28 mouse cellular contexts compared by ENCODE assay signal in genomic region chr4:141902479-141902858, GRCm38 (mm10). TPM values are rescaled to one million over a fixed set of nuclear protein-coding genes. Genes with fewer than 3 reads are reported as not detected.
DNase-seq lines count a peak whose midpoint lies in the region; ATAC-seq and TF ChIP-seq lines count a peak whose summit lies in the region.
"Had no signal": no experiment of that assay in that cellular context is flagged by ENCODE, and none has a peak within 500 bp of the region (broad histone marks: within the 10 kb centered on the region; RNA-seq: fewer than 3 reads in every experiment).

No protein-coding gene starts in this region.

- WGBS in hindbrain, embryonic 10.5 days = 86% methylated on average over 8 of the region's 8 CpGs
- 64% methylated on average over 8 of the region's 8 CpGs for WGBS in hindbrain, embryonic 16.5 days
- WGBS in forebrain, embryonic 14.5 days = 62% methylated on average over 8 of the region's 8 CpGs
- WGBS in midbrain, embryonic 10.5 days = 85% methylated on average over 8 of the region's 8 CpGs
- 41% methylated on average over 8 of the region's 8 CpGs for WGBS in midbrain, postnatal 0 days
- 92% methylated on average over 8 of the region's 8 CpGs for WGBS in kidney, embryonic 14.5 days

- ATAC-seq in hindbrain, embryonic 16.5 days = no peak; the same call in 1 of the 2 replicates
- no peak for ATAC-seq in forebrain, embryonic 14.5 days
- no peak for ATAC-seq in midbrain, postnatal 0 days (ENCODE audit: low FRiP score)
- no peak for ATAC-seq in kidney, embryonic 14.5 days (ENCODE audit: low FRiP score, low TSS enrichment)
- ATAC-seq: activated CD4-positive, CD25-positive, alpha-beta regulatory T cell, adult 4 months had no signal

- DNase-seq in hindbrain, embryonic 10.5 days (ENCODE audit: low spot score) = no peak
- DNase-seq in forebrain, embryonic 14.5 days (ENCODE audit: low spot score) = no peak
- DNase-seq in midbrain, embryonic 10.5 days (ENCODE audit: low spot score) = no peak
- DNase-seq in midbrain, postnatal 0 days (ENCODE audit: low spot score) = no peak
- DNase-seq in right cerebral cortex, postnatal 36 days (ENCODE audit: low spot score in 2 of 2) = no peak
- DNase-seq in left cerebral cortex, postnatal 10 days (ENCODE audit: extremely low spot score in 1 of 2, low spot score in 2 of 2) = no peak
- DNase-seq: adrenal gland, postnatal 25 days; cerebellum, adult 2 months; gastrocnemius, postnatal 25 days; kidney, adult 11 months had no signal

- no peaks in the 10 kb centered on the region for H3K9me3 ChIP-seq in hindbrain, embryonic 10.5 days
- no peaks in the 10 kb centered on the region for H3K9me3 ChIP-seq in hindbrain, embryonic 16.5 days (ENCODE audit: control insufficient read depth, low read length)
- no peaks in the 10 kb centered on the region for H3K9me3 ChIP-seq in forebrain, embryonic 14.5 days (replicated peaks; ENCODE audit: control insufficient read depth, low read length)
- no peaks in the 10 kb centered on the region for H3K9me3 ChIP-seq in midbrain, embryonic 10.5 days (replicated peaks)
- H3K9me3 ChIP-seq in midbrain, postnatal 0 days (ENCODE audit: low read length) = no peaks in the 10 kb centered on the region
- no peaks in the 10 kb centered on the region for H3K9me3 ChIP-seq in kidney, embryonic 14.5 days (ENCODE audit: control insufficient read depth, low read length)
- H3K9me3 ChIP-seq: embryonic facial prominence, embryonic 12.5 days; G1E; lung, embryonic 15.5 days had no signal

- H3K4me3 ChIP-seq in hindbrain, embryonic 10.5 days = no peak overlapping the region
- H3K4me3 ChIP-seq in hindbrain, embryonic 16.5 days (ENCODE audit: low read length) = no peak overlapping the region
- H3K4me3 ChIP-seq in forebrain, embryonic 14.5 days (ENCODE audit: low read depth, low read length) = no peak overlapping the region
- H3K4me3 ChIP-seq in midbrain, embryonic 10.5 days = peak overlapping the region; percentile 34; the same call in 1 of the 2 replicates
- no peak overlapping the region for H3K4me3 ChIP-seq in midbrain, postnatal 0 days (ENCODE audit: low read depth, low read length)
- no peak overlapping the region for H3K4me3 ChIP-seq in kidney, embryonic 14.5 days (ENCODE audit: low read length)
- H3K4me3 ChIP-seq: embryonic facial prominence, embryonic 12.5 days; erythroblast, embryonic 14.5 days; lung, embryonic 15.5 days had no signal

- H3K9ac ChIP-seq in hindbrain, embryonic 16.5 days (ENCODE audit: low read depth, low read length) = no peak overlapping the region
- H3K9ac ChIP-seq in forebrain, embryonic 14.5 days (ENCODE audit: low read length) = no peak overlapping the region
- H3K9ac ChIP-seq in midbrain, postnatal 0 days (replicated peaks; ENCODE audit: low read length, poor library complexity, severe bottlenecking) = 0 out of 2 replicates have a peak overlapping the region, but pooled peaks have one; percentile 8
- no peak overlapping the region for H3K9ac ChIP-seq in kidney, embryonic 14.5 days (ENCODE audit: low read depth, low read length)
- H3K9ac ChIP-seq: embryonic facial prominence, embryonic 12.5 days; liver, embryonic 14.5 days; lung, embryonic 15.5 days had no signal

- peaks cover 75% of the 10 kb centered on the region for H3K4me1 ChIP-seq in hindbrain, embryonic 10.5 days (replicated peaks)
- peaks cover 23% of the 10 kb centered on the region for H3K4me1 ChIP-seq in hindbrain, embryonic 16.5 days (ENCODE audit: control insufficient read depth, insufficient read depth, low read depth, low read length)
- H3K4me1 ChIP-seq in forebrain, embryonic 14.5 days (ENCODE audit: control insufficient read depth, insufficient read depth, low read length) = peaks cover 48% of the 10 kb centered on the region
- H3K4me1 ChIP-seq in midbrain, embryonic 10.5 days = peaks cover 70% of the 10 kb centered on the region
- peaks cover 7% of the 10 kb centered on the region; the same call in 1 of the 2 replicates for H3K4me1 ChIP-seq in midbrain, postnatal 0 days (ENCODE audit: insufficient read depth, low read length)
- H3K4me1 ChIP-seq in kidney, embryonic 14.5 days (ENCODE audit: control insufficient read depth, insufficient read depth, low read length) = no peaks in the 10 kb centered on the region

- no peak for TF ChIP-seq CTCF in midbrain, postnatal 0 days (IDR thresholded peaks at IDR 0.05)

- no peak overlapping the region for H3K4me2 ChIP-seq in hindbrain, embryonic 16.5 days (ENCODE audit: low read length)
- H3K4me2 ChIP-seq in forebrain, embryonic 14.5 days (ENCODE audit: low read length) = no peak overlapping the region
- H3K4me2 ChIP-seq in midbrain, postnatal 0 days (ENCODE audit: low read depth, low read length, poor library complexity, severe bottlenecking) = no peak overlapping the region
- H3K4me2 ChIP-seq in kidney, embryonic 14.5 days (replicated peaks; ENCODE audit: low read depth, low read length) = no peak overlapping the region
- H3K4me2 ChIP-seq: embryonic facial prominence, embryonic 12.5 days; lung, embryonic 15.5 days had no signal

- H3K27ac ChIP-seq in hindbrain, embryonic 10.5 days = peak overlapping the region; percentile 90
- H3K27ac ChIP-seq in hindbrain, embryonic 16.5 days (ENCODE audit: low read depth, low read length) = no peak overlapping the region
- H3K27ac ChIP-seq in forebrain, embryonic 14.5 days (ENCODE audit: low read depth, low read length) = peak overlapping the region; percentile 87
- peak overlapping the region; percentile 97 for H3K27ac ChIP-seq in midbrain, embryonic 10.5 days (replicated peaks)
- 0 out of 2 replicates have a peak overlapping the region, but pooled peaks have one; percentile 18 for H3K27ac ChIP-seq in midbrain, postnatal 0 days (ENCODE audit: low read depth, low read length)
- no peak overlapping the region for H3K27ac ChIP-seq in kidney, embryonic 14.5 days (ENCODE audit: low read depth, low read length)
- H3K27ac ChIP-seq: embryonic facial prominence, embryonic 12.5 days; kidney, postnatal 0 days; liver, embryonic 14.5 days; lung, embryonic 15.5 days; macrophage; stomach, postnatal 0 days had no signal

- intact Hi-C loops in left cerebral cortex, postnatal 10 days (cut with DNase I) = no loop called here

- peaks cover 4% of the 10 kb centered on the region; the same call in 1 of the 2 replicates for H3K27me3 ChIP-seq in hindbrain, embryonic 10.5 days (ENCODE audit: insufficient read depth, poor library complexity, severe bottlenecking)
- H3K27me3 ChIP-seq in hindbrain, embryonic 16.5 days (replicated peaks; ENCODE audit: control insufficient read depth, insufficient read depth, low read length) = no peaks in the 10 kb centered on the region
- H3K27me3 ChIP-seq in forebrain, embryonic 14.5 days (replicated peaks; ENCODE audit: control insufficient read depth, insufficient read depth, low read length) = no peaks in the 10 kb centered on the region
- H3K27me3 ChIP-seq in midbrain, embryonic 10.5 days (ENCODE audit: low read depth, poor library complexity, severe bottlenecking) = no peaks in the 10 kb centered on the region; the same call in 1 of the 2 replicates
- no peaks in the 10 kb centered on the region for H3K27me3 ChIP-seq in midbrain, postnatal 0 days (ENCODE audit: insufficient read depth, low read length)
- no peaks in the 10 kb centered on the region for H3K27me3 ChIP-seq in kidney, embryonic 14.5 days (ENCODE audit: control insufficient read depth, insufficient read depth, low read length)
- H3K27me3 ChIP-seq: embryonic facial prominence, embryonic 12.5 days; lung, embryonic 15.5 days had no signal

- H3K36me3 ChIP-seq in hindbrain, embryonic 10.5 days = no peaks in the 10 kb centered on the region
- no peaks in the 10 kb centered on the region for H3K36me3 ChIP-seq in hindbrain, embryonic 16.5 days (ENCODE audit: control insufficient read depth, insufficient read depth, low read length)
- no peaks in the 10 kb centered on the region for H3K36me3 ChIP-seq in forebrain, embryonic 14.5 days (ENCODE audit: control insufficient read depth, insufficient read depth, low read length)
- H3K36me3 ChIP-seq in midbrain, embryonic 10.5 days = no peaks in the 10 kb centered on the region
- no peaks in the 10 kb centered on the region for H3K36me3 ChIP-seq in midbrain, postnatal 0 days (ENCODE audit: insufficient read depth, low read length)
- no peaks in the 10 kb centered on the region for H3K36me3 ChIP-seq in kidney, embryonic 14.5 days (ENCODE audit: control insufficient read depth, insufficient read depth, low read length)
- H3K36me3 ChIP-seq: embryonic facial prominence, embryonic 12.5 days; G1E; lung, embryonic 15.5 days had no signal

RNA-seq across cellular contexts. Expression of gene Efhd2, which starts 27.7 kb away (rescaled TPM):
- 51.4 and 61.3 TPM in 2 replicates for polyA plus RNA-seq in hindbrain, embryonic 10.5 days (2016; fragmentation: Nextera tagmentation; extraction: Ambion mirVana)
- polyA plus RNA-seq in hindbrain, embryonic 16.5 days (2015; fragmentation: Nextera tagmentation; extraction: Ambion mirVana) = 77.6 and 78.6 TPM in 2 replicates
- polyA plus RNA-seq in forebrain, embryonic 14.5 days (2014; fragmentation: Nextera tagmentation; extraction: Ambion mirVana) = 44.0 and 49.3 TPM in 2 replicates
- polyA plus RNA-seq in midbrain, embryonic 10.5 days (2016; fragmentation: Nextera tagmentation; extraction: Ambion mirVana) = 50.1 and 69.2 TPM in 2 replicates
- 38.8 TPM in 2 replicates for total RNA-seq in midbrain, postnatal 0 days (2014; rRNA removed)
- 49.0 and 54.8 TPM in 2 replicates for polyA plus RNA-seq in midbrain, postnatal 0 days (2015; fragmentation: Nextera tagmentation; extraction: Ambion mirVana)
- 10 to 100 TPM; 51.2 to 52.5 TPM for total RNA-seq in left cerebral cortex, postnatal 10 days (2021)
- polyA plus RNA-seq in kidney, embryonic 14.5 days (2014; fragmentation: Nextera tagmentation; extraction: Ambion mirVana) = 29.5 and 30.3 TPM in 2 replicates

RNA-seq across cellular contexts. Expression of gene Ctrc, which starts 56.3 kb away (rescaled TPM):
- not detected in 2 replicates for polyA plus RNA-seq in hindbrain, embryonic 10.5 days (2016; fragmentation: Nextera tagmentation; extraction: Ambion mirVana)
- polyA plus RNA-seq in hindbrain, embryonic 16.5 days (2015; fragmentation: Nextera tagmentation; extraction: Ambion mirVana) = not detected in 2 replicates
- polyA plus RNA-seq in forebrain, embryonic 14.5 days (2014; fragmentation: Nextera tagmentation; extraction: Ambion mirVana) = not detected in 2 replicates
- polyA plus RNA-seq in midbrain, embryonic 10.5 days (2016; fragmentation: Nextera tagmentation; extraction: Ambion mirVana) = not detected in 2 replicates
- not detected in 2 replicates for total RNA-seq in midbrain, postnatal 0 days (2014; rRNA removed)
- not detected in 2 replicates for polyA plus RNA-seq in midbrain, postnatal 0 days (2015; fragmentation: Nextera tagmentation; extraction: Ambion mirVana)
- not detected for total RNA-seq in left cerebral cortex, postnatal 10 days (2021)
- not detected in 2 replicates for polyA plus RNA-seq in kidney, embryonic 14.5 days (2014; fragmentation: Nextera tagmentation; extraction: Ambion mirVana)
- total RNA-seq: adrenal gland, postnatal 25 days; common myeloid progenitor, adult 5-6 weeks; G1E; gastrocnemius, postnatal 25 days; heart, adult 8-10 months; layer of hippocampus, postnatal 25 days; left cerebral cortex, postnatal 25 days; neutrophil, adult 5-6 weeks had no signal
- polyA plus RNA-seq: activated CD4-positive, CD25-positive, alpha-beta regulatory T cell, adult 4 months; cerebellum, adult 2 months; embryonic facial prominence, embryonic 12.5 days; erythroblast, embryonic 14.5 days; G1E; heart, embryonic 16.5 days; kidney, postnatal 0 days; limb, embryonic 14.5 days; liver, embryonic 14.5 days; lung, embryonic 15.5 days; macrophage; stomach, postnatal 0 days had no signal

Comparison
In these comparisons a context has a peak if more than half of its experiments do, and no peak if none do; other contexts are left out.
1. H3K27ac ChIP-seq: peak in hindbrain, embryonic 10.5 days (single experiment), forebrain, embryonic 14.5 days (single experiment), midbrain, embryonic 10.5 days (single experiment) and midbrain, postnatal 0 days (single experiment); none in hindbrain, embryonic 16.5 days (single experiment) and kidney, embryonic 14.5 days (single experiment).